Mouse (Mus musculus) small intestine, adult 2 months (tissue): ENCODE measurements around the gene Tshr. TPM values are rescaled to one million over a fixed set of nuclear protein-coding genes. Genes with fewer than 3 reads are reported as not detected.
"Not testable (repeated sequence)": the region's sequence is repeated elsewhere in the genome, so short reads cannot be mapped to it uniquely, and the experiment has no call there.

Experiments
- H3K27ac ChIP-seq: fragments of 200-500 bp; 2 replicates; pipeline ENCODE4 v1.5.1; 2012; ENCODE audit warnings: low read depth, low read length, control low read depth, inconsistent platforms; ENCODE audit not compliant: insufficient read depth
- H3K27me3 ChIP-seq: fragments of 200-500 bp; 2 replicates; pipeline ENCODE4 v1.6.1; 2012; ENCODE audit warnings: mild to moderate bottlenecking, moderate library complexity, low read length, inconsistent platforms; ENCODE audit not compliant: control insufficient read depth, insufficient read depth
- H3K36me3 ChIP-seq: fragments of 200-500 bp; 2 replicates; pipeline ENCODE4 v1.6.1; 2012; ENCODE audit warnings: mild to moderate bottlenecking, low read length, control low read depth, inconsistent platforms; ENCODE audit not compliant: control insufficient read depth, insufficient read depth
- H3K4me1 ChIP-seq: fragments of 200-500 bp; 2 replicates; pipeline ENCODE4 v1.6.1; 2012; ENCODE audit warnings: low read length, inconsistent platforms, mixed read lengths; ENCODE audit not compliant: control insufficient read depth, insufficient read depth, insufficient read length
- H3K4me3 ChIP-seq: fragments of 200-500 bp; 2 replicates; pipeline ENCODE4 v1.5.1; 2012; ENCODE audit warnings: low read depth, mild to moderate bottlenecking, control low read depth, inconsistent platforms, low read length, moderate library complexity
- CTCF ChIP-seq: fragments of 200-500 bp; IDR thresholded peaks from 2 replicates; pipeline ENCODE4 v1.5.1; 2012; ENCODE audit warnings: low read depth, mild to moderate bottlenecking, control low read depth, inconsistent platforms, low read length, moderate library complexity, mixed read lengths; ENCODE audit not compliant: insufficient replicate concordance, insufficient read length; ENCODE audit errors: extremely low read depth
- POLR2A ChIP-seq: fragments of 200-500 bp; IDR thresholded peaks from 2 replicates; pipeline ENCODE4 v1.6.1; 2012; ENCODE audit warnings: low read depth, mild to moderate bottlenecking, control low read depth, inconsistent platforms, low read length, moderate library complexity
- WGBS: fragments of 180-500 bp; shearing (Covaris S2); methylation state at CpG from one replicate; pipeline ENCODE4 v1.1.7; 2018; 5-methylcytosine and 5-hydroxymethylcytosine counted together
- polyA plus RNA-seq: library from polyadenylated mRNA; depleted of rRNA; stranded (reverse); fragments of >200 nt; gene quantifications from 2 replicates; pipeline ENCODE4 v1.2.3, GENCODE M21; 2012

Gene Tshr
- polyA plus RNA-seq, 1 experiment, result not detected

- Histone ChIP-seq H3K27me3 (no peaks in the 10 kb centered on the region), H3K4me1 (peaks cover 5% of the 10 kb centered on the region; the same call in 1 of the 2 replicates), H3K36me3 (peaks cover 29% of the 10 kb centered on the region), H3K27ac (no peak overlapping the region), H3K4me3 (no peak overlapping the region)
- TF ChIP-seq POLR2A (no peak), CTCF (no peak)
- WGBS, result 64% methylated on average over 6 of the region's 6 CpGs
These were observed 197.1 kb downstream of the Tshr start for GRCm38 (mm10) chr12:91581204-91582070.

DNA sequence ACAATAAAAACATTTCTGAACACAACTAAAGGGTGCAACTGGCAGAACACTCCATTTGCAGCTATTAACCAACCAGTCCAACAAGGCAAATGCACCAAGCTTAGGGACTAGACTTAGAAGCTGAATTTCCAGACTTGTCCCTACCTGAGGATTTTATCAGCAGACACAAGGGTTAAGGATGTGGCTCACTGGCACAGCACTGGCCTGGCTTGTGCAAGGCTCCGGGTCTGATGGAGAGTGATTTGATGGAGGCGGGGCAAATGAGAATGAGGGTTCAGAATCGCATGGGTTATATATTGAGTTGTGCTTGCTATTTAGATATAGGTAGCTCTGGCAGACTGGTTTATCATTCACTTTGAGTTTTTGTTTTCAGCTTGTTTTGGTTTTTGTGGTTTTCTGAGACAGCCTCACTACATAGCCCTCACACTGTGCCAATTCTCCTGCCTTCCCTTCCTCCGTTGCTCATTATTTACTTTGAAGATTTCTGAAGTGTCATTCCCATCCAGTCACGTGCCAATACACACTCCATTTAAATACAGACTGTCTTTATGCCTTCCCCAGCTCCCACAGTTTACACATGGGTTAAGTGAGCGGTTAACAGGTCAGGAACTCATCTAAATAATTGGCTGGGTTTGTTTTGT lies 198.1 kb downstream of the Tshr start:
- TF ChIP-seq POLR2A, result no peak
- TF ChIP-seq CTCF, result no peak
- peaks cover 5% of the 10 kb centered on the region; the same call in 1 of the 2 replicates for H3K4me1 ChIP-seq
- H3K4me3 ChIP-seq, result no peak overlapping the region
- peaks cover 26% of the 10 kb centered on the region for H3K36me3 ChIP-seq
- WGBS, result 58% methylated on average over 6 of the region's 6 CpGs
- H3K27me3 ChIP-seq, result no peaks in the 10 kb centered on the region
- H3K27ac ChIP-seq, result no peak overlapping the region

DNA sequence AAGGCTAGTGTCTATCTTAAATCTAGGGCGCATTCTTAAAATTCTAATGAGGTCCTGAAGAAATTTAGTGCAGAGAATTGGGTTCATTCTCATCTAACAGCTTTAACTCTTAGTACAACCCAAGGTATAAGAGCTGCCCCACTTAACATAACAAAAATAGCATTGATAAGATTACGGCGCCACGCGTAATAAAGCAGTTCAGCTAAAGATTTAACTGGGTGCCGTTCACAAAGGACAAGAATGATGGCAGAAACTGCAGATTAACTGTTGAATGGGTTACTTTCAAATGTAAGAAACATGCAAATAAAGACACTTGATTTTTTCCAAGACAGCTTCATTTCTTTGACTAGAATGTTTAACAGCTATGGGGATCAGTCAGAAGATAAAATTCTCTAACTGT lies 199.0 kb downstream of the Tshr start:
- WGBS, result 80% methylated on average over 6 of the region's 6 CpGs

GRCm38 (mm10) chr12:91585206-91585605 lies 200.8 kb downstream of the Tshr start:
- Histone ChIP-seq H3K36me3 (peaks cover 17% of the 10 kb centered on the region), H3K4me3 (no peak overlapping the region), H3K4me1 (peaks cover 5% of the 10 kb centered on the region; the same call in 1 of the 2 replicates), H3K27ac (no peak overlapping the region), H3K27me3 (no peaks in the 10 kb centered on the region)
- no peak for TF ChIP-seq POLR2A
- TF ChIP-seq CTCF, result no peak
- WGBS, result 83% methylated on average over 3 of the region's 3 CpGs

More for the DNA sequence above, 199.0 kb downstream of the Tshr start:
- H3K4me1 ChIP-seq, result peaks cover 5% of the 10 kb centered on the region; the same call in 1 of the 2 replicates
- H3K4me3 ChIP-seq, result no peak overlapping the region
- no peak for TF ChIP-seq POLR2A
- H3K27ac ChIP-seq, result no peak overlapping the region
- H3K27me3 ChIP-seq, result no peaks in the 10 kb centered on the region
- peaks cover 20% of the 10 kb centered on the region for H3K36me3 ChIP-seq

- not testable (repeated sequence) for H3K4me1 ChIP-seq, H3K4me3 ChIP-seq, H3K27ac ChIP-seq, H3K27me3 ChIP-seq
- 93% methylated on average over 4 of the region's 4 CpGs for WGBS
- peaks cover 15% of the 10 kb centered on the region for H3K36me3 ChIP-seq
These were observed 201.5 kb downstream of the Tshr start for GRCm38 (mm10) chr12:91585815-91586214.

GRCm38 (mm10) chr12:91587077-91587476 lies 202.7 kb downstream of the Tshr start:
- TF ChIP-seq POLR2A (no peak), CTCF (no peak)
- 59% methylated on average over 3 of the region's 3 CpGs for WGBS
- Histone ChIP-seq H3K36me3 (peaks cover 15% of the 10 kb centered on the region), H3K4me3 (no peak overlapping the region), H3K27me3 (no peaks in the 10 kb centered on the region), H3K4me1 (peaks cover 4% of the 10 kb centered on the region; the same call in 1 of the 2 replicates), H3K27ac (no peak overlapping the region)

- Histone ChIP-seq H3K4me3 (no peak overlapping the region), H3K36me3 (peaks cover 15% of the 10 kb centered on the region), H3K27me3 (no peaks in the 10 kb centered on the region), H3K4me1 (peaks cover 4% of the 10 kb centered on the region; the same call in 1 of the 2 replicates), H3K27ac (no peak overlapping the region)
- no peak for TF ChIP-seq POLR2A
- no peak for TF ChIP-seq CTCF
- 16% methylated on average over 5 of the region's 5 CpGs for WGBS
These were observed 203.2 kb downstream of the Tshr start for GRCm38 (mm10) chr12:91587491-91588033.
